Mouse (Mus musculus) brain, embryonic 14.5 days (tissue): ENCODE results near the gene Acoxl.

Experiments
- CTCF ChIP-seq: fragments of 200-500 bp; IDR thresholded peaks from 2 replicates; pipeline ENCODE4 v1.5.1; 2012; ENCODE audit warnings: inconsistent platforms, mild to moderate bottlenecking, moderate library complexity, borderline replicate concordance; ENCODE audit not compliant: insufficient read depth, insufficient read length; ENCODE audit errors: extremely low read depth
- POLR2A ChIP-seq: fragments of 200-500 bp; IDR thresholded peaks from 2 replicates; pipeline ENCODE4 v1.6.1; 2012; ENCODE audit warnings: mild to moderate bottlenecking, inconsistent platforms, borderline replicate concordance; ENCODE audit not compliant: poor library complexity, insufficient read depth, insufficient read length, severe bottlenecking; ENCODE audit errors: extremely low read depth

GRCm38 (mm10) chr2:127931576-127931975, 92.9 kb downstream of the Acoxl start:
- TF ChIP-seq CTCF = no peak
- no peak for TF ChIP-seq POLR2A
